9 mouse cellular contexts compared by ENCODE assay signal in genomic region chr9:107738841-107739202, GRCm38 (mm10). TPM values are rescaled to one million over a fixed set of nuclear protein-coding genes. Genes with fewer than 3 reads are reported as not detected.
A peak's percentile ranks its signal among the peaks of the same experiment; 100 is the strongest.
DNase-seq lines count a peak whose midpoint lies in the region; ATAC-seq and TF ChIP-seq lines count a peak whose summit lies in the region.
"Had no signal": no experiment of that assay in that cellular context is flagged by ENCODE, and none has a peak within 500 bp of the region (broad histone marks: within the 10 kb centered on the region; RNA-seq: fewer than 3 reads in every experiment).

No protein-coding gene starts in this region.

- no peak overlapping the region for H3K4me2 ChIP-seq in forebrain, embryonic 12.5 days
- H3K4me2 ChIP-seq in lung, embryonic 16.5 days (ENCODE audit: low read depth, low read length) = no peak overlapping the region

- TF ChIP-seq CTCF in left cerebral cortex, adult 2 months (IDR thresholded peaks at IDR 0.05) = peak; percentile 44
- TF ChIP-seq CTCF in kidney, adult 2 months (conservative IDR thresholded peaks at IDR 0.05; ENCODE audit: insufficient read depth, insufficient read length, low read depth, low read length) = peak; percentile 50

- no peak overlapping the region for H3K27ac ChIP-seq in left cerebral cortex, adult 2 months
- peak overlapping the region; percentile 74; the same call in 1 of the 2 replicates for H3K27ac ChIP-seq in forebrain, embryonic 12.5 days
- no peak overlapping the region for H3K27ac ChIP-seq in kidney, adult 2 months (ENCODE audit: insufficient read depth, low read depth, low read length)
- H3K27ac ChIP-seq in lung, embryonic 16.5 days (ENCODE audit: low read length) = no peak overlapping the region

- 56% methylated on average over 4 of the region's 4 CpGs for WGBS in forebrain, embryonic 12.5 days
- WGBS in kidney, adult 2 months = 51% methylated on average over 4 of the region's 4 CpGs
- 40% methylated on average over 4 of the region's 4 CpGs for WGBS in lung, embryonic 16.5 days

- peaks cover 43% of the 10 kb centered on the region for H3K4me1 ChIP-seq in forebrain, embryonic 12.5 days
- no peaks in the 10 kb centered on the region for H3K4me1 ChIP-seq in kidney, adult 2 months (ENCODE audit: control insufficient read depth, insufficient read depth, low read length)
- H3K4me1 ChIP-seq in lung, embryonic 16.5 days (replicated peaks; ENCODE audit: control insufficient read depth, insufficient read depth, low read length) = peaks cover 26% of the 10 kb centered on the region

- no peak overlapping the region for H3K9ac ChIP-seq in forebrain, embryonic 12.5 days
- H3K9ac ChIP-seq in lung, embryonic 16.5 days (ENCODE audit: low read length) = no peak overlapping the region

- H3K9me3 ChIP-seq in forebrain, embryonic 12.5 days = no peaks in the 10 kb centered on the region
- H3K9me3 ChIP-seq in lung, embryonic 16.5 days (ENCODE audit: control insufficient read depth, low read length) = no peaks in the 10 kb centered on the region

- TF ChIP-seq POLR2A in kidney, adult 2 months (IDR thresholded peaks at IDR 0.05; ENCODE audit: low read depth, low read length) = no peak

- peak in 1 of 2 experiments; percentile 39 for DNase-seq in left cerebral cortex, adult 2 months (ENCODE audit: extremely low spot score in 1 of 2, low spot score in 2 of 2)
- no peak for DNase-seq in left cerebral cortex, adult 11 months (ENCODE audit: low spot score)
- peak; percentile 59 for DNase-seq in adrenal gland, postnatal 14 days
- DNase-seq in kidney, adult 2 months = peak; percentile 48
- DNase-seq in right cerebral cortex, postnatal 4 days = peak; percentile 33
- DNase-seq in urinary bladder, postnatal 10 days (ENCODE audit: low spot score) = no peak

- peaks cover 57% of the 10 kb centered on the region for H3K36me3 ChIP-seq in forebrain, embryonic 12.5 days (replicated peaks)
- H3K36me3 ChIP-seq in kidney, adult 2 months (ENCODE audit: control insufficient read depth, insufficient read depth, low read length) = peaks cover 13% of the 10 kb centered on the region
- peaks cover 46% of the 10 kb centered on the region for H3K36me3 ChIP-seq in lung, embryonic 16.5 days (ENCODE audit: control insufficient read depth, insufficient read depth, low read length)

- ATAC-seq in forebrain, embryonic 12.5 days (ENCODE audit: low FRiP score) = 0 out of 2 replicates have a peak, but pooled peaks have one; percentile 19
- peak; percentile 43 for ATAC-seq in lung, embryonic 16.5 days (ENCODE audit: low read depth)

- no peak overlapping the region for H3K4me3 ChIP-seq in left cerebral cortex, adult 2 months
- H3K4me3 ChIP-seq in forebrain, embryonic 12.5 days (replicated peaks) = no peak overlapping the region
- no peak overlapping the region for H3K4me3 ChIP-seq in kidney, adult 2 months (ENCODE audit: insufficient read depth, low read depth, low read length)
- no peak overlapping the region for H3K4me3 ChIP-seq in lung, embryonic 16.5 days (ENCODE audit: low read length)
- H3K4me3 ChIP-seq: erythroblast, embryonic 14.5 days had no signal

- H3K27me3 ChIP-seq in forebrain, embryonic 12.5 days = peaks cover 16% of the 10 kb centered on the region; the same call in 1 of the 2 replicates
- no peaks in the 10 kb centered on the region for H3K27me3 ChIP-seq in kidney, adult 2 months (replicated peaks; ENCODE audit: control insufficient read depth, insufficient read depth, low read length)
- no peaks in the 10 kb centered on the region; the same call in 1 of the 2 replicates for H3K27me3 ChIP-seq in lung, embryonic 16.5 days (ENCODE audit: control insufficient read depth, insufficient read depth, low read depth, low read length)

- intact Hi-C loops in left cerebral cortex, adult 2 months (cut with DNase I) = loop anchor here (1.0 kb wide), 3 partner anchors 29 to 94 kb away; partner anchors contain the start of gene Sema3f

RNA-seq across cellular contexts. Expression of gene Sema3f, which starts 28.5 kb away (rescaled TPM):
- total RNA-seq in left cerebral cortex, adult 2 months (2021) = 10 to 100 TPM; 17.3 to 17.7 TPM
- 22.8 and 25.9 TPM in 2 replicates for total RNA-seq in adrenal gland, postnatal 14 days (2021)
- polyA plus RNA-seq in forebrain, embryonic 12.5 days (2016; fragmentation: Nextera tagmentation; extraction: Ambion mirVana) = 13.2 and 15.2 TPM in 2 replicates
- 39.1 and 45.5 TPM in 2 replicates for polyA plus RNA-seq in kidney, adult 2 months (2012; rRNA removed)
- polyA plus RNA-seq in lung, embryonic 16.5 days (2015; fragmentation: Nextera tagmentation; extraction: Ambion mirVana) = 10.4 and 11.8 TPM in 2 replicates
- polyA plus RNA-seq: erythroblast, embryonic 14.5 days had no signal

RNA-seq across cellular contexts. Expression of gene Rbm5, which starts 32.0 kb away (rescaled TPM):
- 100 to 1,000 TPM; 146 to 147 TPM for total RNA-seq in left cerebral cortex, adult 2 months (2021)
- 108 and 137 TPM in 2 replicates for total RNA-seq in adrenal gland, postnatal 14 days (2021)
- 232 and 237 TPM in 2 replicates for polyA plus RNA-seq in forebrain, embryonic 12.5 days (2016; fragmentation: Nextera tagmentation; extraction: Ambion mirVana)
- 43.8 and 51.5 TPM in 2 replicates for polyA plus RNA-seq in kidney, adult 2 months (2012; rRNA removed)
- 212 and 220 TPM in 2 replicates for polyA plus RNA-seq in lung, embryonic 16.5 days (2015; fragmentation: Nextera tagmentation; extraction: Ambion mirVana)

RNA-seq across cellular contexts. Expression of gene Gnat1, which starts 59.3 kb away (rescaled TPM):
- under 1 TPM in 1 of 2 experiments, not detected in 1; 0.18 TPM for total RNA-seq in left cerebral cortex, adult 2 months (2021)
- total RNA-seq in adrenal gland, postnatal 14 days (2021) = 0.34 and 0.41 TPM in 2 replicates
- 1.7 and 2.1 TPM in 2 replicates for polyA plus RNA-seq in forebrain, embryonic 12.5 days (2016; fragmentation: Nextera tagmentation; extraction: Ambion mirVana)
- 0.09 and 0.22 TPM in 2 replicates for polyA plus RNA-seq in kidney, adult 2 months (2012; rRNA removed)
- polyA plus RNA-seq in lung, embryonic 16.5 days (2015; fragmentation: Nextera tagmentation; extraction: Ambion mirVana) = 0.65 and 1.2 TPM in 2 replicates
- polyA plus RNA-seq: erythroblast, embryonic 14.5 days had no signal

Comparison
In these comparisons a context has a peak if more than half of its experiments do, and no peak if none do; other contexts are left out.
1. DNase-seq: peak in adrenal gland, postnatal 14 days (single experiment), kidney, adult 2 months (single experiment) and right cerebral cortex, postnatal 4 days (single experiment); none in left cerebral cortex, adult 11 months (single experiment) and urinary bladder, postnatal 10 days (single experiment).